Mouse (Mus musculus): ENCODE data around the gene 2310022A10Rik. TPM values are rescaled to one million over a fixed set of nuclear protein-coding genes. Genes with fewer than 3 reads are reported as not detected.
"Not testable (repeated sequence)": the region's sequence is repeated elsewhere in the genome, so short reads cannot be mapped to it uniquely, and the experiment has no call there.

Gene 2310022A10Rik
- polyA plus RNA-seq, 1 experiment = 25.9 TPM

- H3K36me3 ChIP-seq (ENCODE audit: control insufficient read depth, insufficient read depth, low read length) = peaks cover 38% of the 10 kb centered on the region
- no peaks in the 10 kb centered on the region for H3K4me1 ChIP-seq (ENCODE audit: control insufficient read depth, insufficient read depth, insufficient read length)
- DNase-seq (ENCODE audit: low read depth in 1 of 2, low spot score in 2 of 2) = no peak
- no peak overlapping the region for H3K27ac ChIP-seq (ENCODE audit: insufficient read depth, low read length)
- no peak overlapping the region for H3K4me3 ChIP-seq (ENCODE audit: extremely low read depth, insufficient read depth, insufficient read length)
- no peaks in the 10 kb centered on the region for H3K27me3 ChIP-seq (ENCODE audit: control insufficient read depth, insufficient read depth, low read length)
- no peak for TF ChIP-seq POLR2A (IDR thresholded peaks at IDR 0.05; ENCODE audit: low read depth, low read length)
- no peak for TF ChIP-seq CTCF (IDR thresholded peaks at IDR 0.05; ENCODE audit: extremely low read depth, insufficient read depth, insufficient read length, insufficient replicate concordance)
Measured at GRCm38 (mm10) chr7:27624967-27625366, 71.9 kb downstream of the 2310022A10Rik start.

- peaks cover 31% of the 10 kb centered on the region for H3K36me3 ChIP-seq (ENCODE audit: control insufficient read depth, insufficient read depth, low read length)
- no peak overlapping the region for H3K4me3 ChIP-seq (ENCODE audit: extremely low read depth, insufficient read depth, insufficient read length)
- TF ChIP-seq POLR2A (IDR thresholded peaks at IDR 0.05; ENCODE audit: low read depth, low read length) (no peak), CTCF (IDR thresholded peaks at IDR 0.05; ENCODE audit: extremely low read depth, insufficient read depth, insufficient read length, insufficient replicate concordance) (no peak)
- H3K27ac ChIP-seq (ENCODE audit: insufficient read depth, low read length) = no peak overlapping the region
- no peak for DNase-seq (ENCODE audit: low read depth in 1 of 2, low spot score in 2 of 2)
- WGBS = 94% methylated on average over 7 of the region's 7 CpGs
- H3K4me1 ChIP-seq (ENCODE audit: control insufficient read depth, insufficient read depth, insufficient read length) = no peaks in the 10 kb centered on the region
- H3K27me3 ChIP-seq (ENCODE audit: control insufficient read depth, insufficient read depth, low read length) = no peaks in the 10 kb centered on the region
Measured at GRCm38 (mm10) chr7:27627707-27628106, 74.7 kb downstream of the 2310022A10Rik start.

GRCm38 (mm10) chr7:27628190-27628589, 75.2 kb downstream of the 2310022A10Rik start:
- Histone ChIP-seq H3K36me3 (ENCODE audit: control insufficient read depth, insufficient read depth, low read length) (peaks cover 32% of the 10 kb centered on the region), H3K27ac (ENCODE audit: insufficient read depth, low read length) (no peak overlapping the region), H3K4me1 (ENCODE audit: control insufficient read depth, insufficient read depth, insufficient read length) (no peaks in the 10 kb centered on the region), H3K27me3 (ENCODE audit: control insufficient read depth, insufficient read depth, low read length) (no peaks in the 10 kb centered on the region), H3K4me3 (ENCODE audit: extremely low read depth, insufficient read depth, insufficient read length) (no peak overlapping the region)
- no peak for DNase-seq (ENCODE audit: low read depth in 1 of 2, low spot score in 2 of 2)
- TF ChIP-seq CTCF (IDR thresholded peaks at IDR 0.05; ENCODE audit: extremely low read depth, insufficient read depth, insufficient read length, insufficient replicate concordance) = no peak
- TF ChIP-seq POLR2A (IDR thresholded peaks at IDR 0.05; ENCODE audit: low read depth, low read length) = no peak
- 95% methylated on average over 6 of the region's 6 CpGs for WGBS

- 94% methylated on average over 7 of the region's 7 CpGs for WGBS
- H3K27me3 ChIP-seq (ENCODE audit: control insufficient read depth, insufficient read depth, low read length); DNase-seq (ENCODE audit: low read depth in 1 of 2, low spot score in 2 of 2); H3K4me1 ChIP-seq (ENCODE audit: control insufficient read depth, insufficient read depth, insufficient read length); H3K27ac ChIP-seq (ENCODE audit: insufficient read depth, low read length); H3K4me3 ChIP-seq (ENCODE audit: extremely low read depth, insufficient read depth, insufficient read length): not testable (repeated sequence)
- H3K36me3 ChIP-seq (ENCODE audit: control insufficient read depth, insufficient read depth, low read length) = peaks cover 36% of the 10 kb centered on the region
Measured at GRCm38 (mm10) chr7:27628816-27629215, 75.8 kb downstream of the 2310022A10Rik start.

- 98% methylated on average over 4 of the region's 4 CpGs for WGBS
Measured at GRCm38 (mm10) chr7:27631439-27631838, 78.4 kb downstream of the 2310022A10Rik start.

More at GRCm38 (mm10) chr7:27631439-27631838, 78.4 kb downstream of the 2310022A10Rik start:
- DNase-seq (ENCODE audit: low read depth in 1 of 2, low spot score in 2 of 2) = no peak
- Histone ChIP-seq H3K36me3 (ENCODE audit: control insufficient read depth, insufficient read depth, low read length) (peaks cover 35% of the 10 kb centered on the region), H3K4me3 (ENCODE audit: extremely low read depth, insufficient read depth, insufficient read length) (no peak overlapping the region), H3K4me1 (ENCODE audit: control insufficient read depth, insufficient read depth, insufficient read length) (no peaks in the 10 kb centered on the region), H3K27ac (ENCODE audit: insufficient read depth, low read length) (no peak overlapping the region), H3K27me3 (ENCODE audit: control insufficient read depth, insufficient read depth, low read length) (no peaks in the 10 kb centered on the region)
- TF ChIP-seq CTCF (IDR thresholded peaks at IDR 0.05; ENCODE audit: extremely low read depth, insufficient read depth, insufficient read length, insufficient replicate concordance) (no peak), POLR2A (IDR thresholded peaks at IDR 0.05; ENCODE audit: low read depth, low read length) (no peak)

Other genes starting within 250 kb of the 2310022A10Rik start
- gene Ltbp4, start 215.5 kb upstream of the 2310022A10Rik start, polyA plus RNA-seq (2012; rRNA removed) = 157 and 164 TPM in 2 replicates
- 130 and 166 TPM in 2 replicates for gene Shkbp1, start 197.2 kb upstream of the 2310022A10Rik start, polyA plus RNA-seq (2012; rRNA removed)
- 0.47 and 0.54 TPM in 2 replicates for gene Gm20479, start 195.8 kb upstream of the 2310022A10Rik start, polyA plus RNA-seq (2012; rRNA removed)
- 0.23 and 0.41 TPM in 2 replicates for gene Sptbn4, start 105.5 kb upstream of the 2310022A10Rik start, polyA plus RNA-seq (2012; rRNA removed)
- gene Blvrb, start 105.3 kb upstream of the 2310022A10Rik start, polyA plus RNA-seq (2012; rRNA removed) = 280 and 330 TPM in 2 replicates
- 13.9 and 16.0 TPM in 2 replicates for gene Sertad3, start 79.5 kb upstream of the 2310022A10Rik start, polyA plus RNA-seq (2012; rRNA removed)
- 21.9 and 33.0 TPM in 2 replicates for gene Sertad1, start 66.3 kb upstream of the 2310022A10Rik start, polyA plus RNA-seq (2012; rRNA removed)
- 0.68 and 0.72 TPM in 2 replicates for gene Prx, start 53.9 kb upstream of the 2310022A10Rik start, polyA plus RNA-seq (2012; rRNA removed)
- 0.28 and 0.47 TPM in 2 replicates for gene Hipk4, start 30.0 kb upstream of the 2310022A10Rik start, polyA plus RNA-seq (2012; rRNA removed)
- gene Pld3, start within 50 bp of the 2310022A10Rik start, polyA plus RNA-seq (2012; rRNA removed) = 266 and 280 TPM in 2 replicates
- gene Akt2, start 38.3 kb downstream of the 2310022A10Rik start, polyA plus RNA-seq (2012; rRNA removed) = 48.7 and 48.8 TPM in 2 replicates
- not detected in 2 replicates for gene Ttc9b, start 100.7 kb downstream of the 2310022A10Rik start, polyA plus RNA-seq (2012; rRNA removed)
- gene Map3k10, start 121.4 kb downstream of the 2310022A10Rik start, polyA plus RNA-seq (2012; rRNA removed) = 16.1 and 22.2 TPM in 2 replicates
- 0.06 and 0.13 TPM in 2 replicates for gene Zfp607b, start 136.1 kb downstream of the 2310022A10Rik start, polyA plus RNA-seq (2012; rRNA removed)
- 1.2 TPM in 2 replicates for gene Zfp60, start 178.2 kb downstream of the 2310022A10Rik start, polyA plus RNA-seq (2012; rRNA removed)

All from spleen, adult 2 months (tissue).